Mouse (Mus musculus) heart, postnatal 0 days (tissue): ENCODE measurements around the gene Gm9821. TPM values are rescaled to one million over a fixed set of nuclear protein-coding genes. Genes with fewer than 3 reads are reported as not detected.

Experiments
- ATAC-seq: fragments of 200-750 bp; cut with Nextera tagmentation; 2 replicates; pipeline ENCODE4 v1.8.0; 2017; ENCODE audit warnings: low read depth, moderate number of reproducible peaks, moderate library complexity; ENCODE audit not compliant: insufficient read depth
- DNase-seq: peaks from one replicate; pipeline ENCODE4 v3.0.0-alpha.2; 2016; ENCODE audit warnings: low spot score
- H3K27ac ChIP-seq: fragments of 300-500 bp; sonication (generic); 2 replicates; pipeline ENCODE4 v1.5.1; 2014; ENCODE audit warnings: low read depth, mild to moderate bottlenecking
- H3K27me3 ChIP-seq: fragments of 300-500 bp; sonication (generic); 2 replicates; pipeline ENCODE4 v1.6.1; 2014; ENCODE audit warnings: low read length, mixed read lengths; ENCODE audit not compliant: control insufficient read depth, insufficient read depth
- H3K36me3 ChIP-seq: fragments of 300-500 bp; sonication (generic); replicated peaks from 2 replicates; pipeline ENCODE4 v1.6.1; 2014; ENCODE audit warnings: low read length, mixed read lengths; ENCODE audit not compliant: control insufficient read depth, insufficient read depth
- H3K4me1 ChIP-seq: fragments of 300-500 bp; sonication (generic); 2 replicates; pipeline ENCODE4 v1.6.1; 2014; ENCODE audit warnings: antibody characterized with exemption; ENCODE audit not compliant: control insufficient read depth, insufficient read depth
- H3K4me2 ChIP-seq: fragments of 300-500 bp; sonication (generic); 2 replicates; pipeline ENCODE4 v1.6.1; 2014; ENCODE audit warnings: low read depth, mild to moderate bottlenecking, low read length, moderate library complexity
- H3K4me3 ChIP-seq: fragments of 300-500 bp; sonication (generic); 2 replicates; pipeline ENCODE4 v1.5.1; 2014; ENCODE audit warnings: low read depth, low read length
- H3K9ac ChIP-seq: fragments of 300-500 bp; sonication (generic); replicated peaks from 2 replicates; pipeline ENCODE4 v1.6.1; 2014; ENCODE audit warnings: low read depth, low read length, mixed read lengths
- H3K9me3 ChIP-seq: fragments of 300-500 bp; sonication (generic); replicated peaks from 2 replicates; pipeline ENCODE4 v1.6.1; 2016; ENCODE audit warnings: low read length; ENCODE audit not compliant: control insufficient read depth
- CTCF ChIP-seq: IDR thresholded peaks from 2 replicates; pipeline ENCODE4 v1.5.1; 2016; ENCODE audit warnings: antibody characterized with exemption, control low read depth, low read depth
- EP300 ChIP-seq: IDR thresholded peaks from 2 replicates; pipeline ENCODE4 v1.6.1; 2016; ENCODE audit warnings: antibody characterized with exemption, low read depth
- WGBS: fragments of 180-500 bp; shearing (Covaris S2); extraction: QIAGEN DNeasy Blood & Tissue Kit; methylation state at CpG from one replicate; pipeline ENCODE4 v1.1.7; 2014; 5-methylcytosine and 5-hydroxymethylcytosine counted together
- polyA plus RNA-seq: library from polyadenylated mRNA; unstranded; fragments of >200 nt; fragmentation: Nextera tagmentation; extraction: Ambion mirVana; gene quantifications from 2 replicates; pipeline ENCODE4 v1.2.1, GENCODE M21; 2015
- total RNA-seq: library from RNA; depleted of rRNA; stranded (reverse); fragments of >200 nt; gene quantifications from 2 replicates; pipeline ENCODE4 v1.2.3, GENCODE M21; 2014; ENCODE audit warnings: low replicate concordance

Gene Gm9821
- total and polyA plus RNA-seq, 2 experiments from 2014 or later: 0.89 TPM; not detected in 1

DNA sequence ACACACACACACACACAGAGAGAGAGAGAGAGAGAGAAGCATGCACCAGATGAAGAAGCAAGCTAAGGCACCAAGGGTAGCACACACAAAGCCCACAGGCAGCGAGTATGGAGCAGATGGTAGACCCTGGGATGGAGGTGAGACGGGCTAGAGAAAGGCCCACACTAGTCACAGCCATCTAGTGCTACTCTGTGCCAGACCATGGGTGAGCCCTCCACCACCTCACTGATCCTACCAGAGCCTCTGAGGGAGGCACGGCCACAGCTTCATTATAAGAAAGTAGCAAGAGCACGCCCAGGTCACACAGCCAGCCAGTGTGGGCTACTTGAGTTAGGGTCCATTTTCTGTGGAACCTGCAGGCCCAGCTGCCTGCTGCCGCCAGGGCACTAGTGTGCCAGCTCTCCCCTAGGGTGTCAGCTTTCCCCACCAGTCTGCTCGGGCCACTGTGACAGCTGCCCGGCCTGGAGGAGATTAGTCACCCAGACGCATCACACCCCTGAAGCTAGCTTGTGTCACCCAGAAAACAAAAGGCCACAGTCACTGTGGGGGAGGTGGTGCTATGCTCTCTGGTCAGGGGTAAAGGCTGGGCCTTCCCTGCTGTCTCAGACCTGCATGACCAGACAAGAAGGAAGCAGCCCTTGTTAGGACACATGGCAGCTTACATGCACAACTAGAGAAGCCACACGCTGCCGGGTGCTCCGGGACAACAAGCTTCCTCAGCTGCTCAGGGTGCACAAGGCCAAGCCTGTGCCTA, 2.1 kb downstream of the Gm9821 start:
- peak overlapping the region; percentile 44; the same call in 1 of the 2 replicates for H3K9ac ChIP-seq
- TF ChIP-seq EP300 (no peak), CTCF (no peak)
- peaks cover 24% of the 10 kb centered on the region for H3K36me3 ChIP-seq
- peak overlapping the region; percentile 99 for H3K27ac ChIP-seq
- no peaks in the 10 kb centered on the region for H3K27me3 ChIP-seq
- no peaks in the 10 kb centered on the region for H3K9me3 ChIP-seq
- ATAC-seq (0 out of 2 replicates have a peak, but pooled peaks have one; percentile 3), DNase-seq (peak; percentile 49)
- H3K4me1 ChIP-seq: peaks cover 46% of the 10 kb centered on the region
- H3K4me3 ChIP-seq: peak overlapping the region; percentile 6; the same call in 1 of the 2 replicates
- peak overlapping the region; percentile 76 for H3K4me2 ChIP-seq
- 42% methylated on average over 11 of the region's 11 CpGs for WGBS

GRCm38 (mm10) chr2:91948151-91948509, 2.6 kb downstream of the Gm9821 start:
- Histone ChIP-seq H3K4me3 (peak overlapping the region; percentile 6; the same call in 1 of the 2 replicates), H3K4me2 (peak overlapping the region; percentile 76)

DNA sequence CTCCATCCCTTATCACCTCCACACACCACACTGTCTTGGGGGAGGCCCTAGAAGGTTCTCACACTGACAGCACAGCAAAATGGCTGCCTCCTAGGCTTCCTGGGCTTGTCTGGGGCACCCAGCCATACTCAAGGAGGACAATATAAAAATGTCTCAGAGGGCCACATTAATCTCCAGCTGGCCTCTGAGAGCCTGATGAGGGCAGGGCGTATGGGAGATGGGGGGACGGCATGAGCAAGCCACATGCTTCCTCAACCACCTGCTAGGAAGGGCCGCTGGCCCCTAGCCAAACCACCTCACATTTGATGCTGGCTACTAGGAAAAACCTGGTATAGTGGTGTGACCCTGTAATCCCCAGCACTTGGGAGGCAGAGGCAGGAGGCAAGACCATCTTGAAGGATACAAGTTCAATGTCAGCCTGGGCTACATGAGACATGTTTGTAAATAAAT, 3.3 kb downstream of the Gm9821 start:
- DNase-seq: no peak
- no peaks in the 10 kb centered on the region for H3K9me3 ChIP-seq
- H3K9ac ChIP-seq: peak overlapping the region; percentile 77
- peak overlapping the region; percentile 50 for H3K4me3 ChIP-seq
- H3K4me2 ChIP-seq: peak overlapping the region; percentile 76
- no peaks in the 10 kb centered on the region for H3K27me3 ChIP-seq
- no peak for ATAC-seq
- TF ChIP-seq CTCF (no peak), EP300 (no peak)
- H3K27ac ChIP-seq: peak overlapping the region; percentile 99
- peaks cover 53% of the 10 kb centered on the region for H3K4me1 ChIP-seq
- H3K36me3 ChIP-seq: peaks cover 14% of the 10 kb centered on the region; the same call in 1 of the 2 replicates
- 33% methylated on average over 3 of the region's 3 CpGs for WGBS

More at GRCm38 (mm10) chr2:91948151-91948509, 2.6 kb downstream of the Gm9821 start:
- Histone ChIP-seq H3K36me3 (peaks cover 18% of the 10 kb centered on the region), H3K9me3 (no peaks in the 10 kb centered on the region), H3K27ac (peak overlapping the region; percentile 99), H3K4me1 (peaks cover 46% of the 10 kb centered on the region), H3K9ac (peak overlapping the region; percentile 44; the same call in 1 of the 2 replicates), H3K27me3 (no peaks in the 10 kb centered on the region)
- no peak for DNase-seq
- no peak for TF ChIP-seq EP300
- no peak for TF ChIP-seq CTCF
- no peak for ATAC-seq
- WGBS: 54% methylated on average over 6 of the region's 6 CpGs

DNA sequence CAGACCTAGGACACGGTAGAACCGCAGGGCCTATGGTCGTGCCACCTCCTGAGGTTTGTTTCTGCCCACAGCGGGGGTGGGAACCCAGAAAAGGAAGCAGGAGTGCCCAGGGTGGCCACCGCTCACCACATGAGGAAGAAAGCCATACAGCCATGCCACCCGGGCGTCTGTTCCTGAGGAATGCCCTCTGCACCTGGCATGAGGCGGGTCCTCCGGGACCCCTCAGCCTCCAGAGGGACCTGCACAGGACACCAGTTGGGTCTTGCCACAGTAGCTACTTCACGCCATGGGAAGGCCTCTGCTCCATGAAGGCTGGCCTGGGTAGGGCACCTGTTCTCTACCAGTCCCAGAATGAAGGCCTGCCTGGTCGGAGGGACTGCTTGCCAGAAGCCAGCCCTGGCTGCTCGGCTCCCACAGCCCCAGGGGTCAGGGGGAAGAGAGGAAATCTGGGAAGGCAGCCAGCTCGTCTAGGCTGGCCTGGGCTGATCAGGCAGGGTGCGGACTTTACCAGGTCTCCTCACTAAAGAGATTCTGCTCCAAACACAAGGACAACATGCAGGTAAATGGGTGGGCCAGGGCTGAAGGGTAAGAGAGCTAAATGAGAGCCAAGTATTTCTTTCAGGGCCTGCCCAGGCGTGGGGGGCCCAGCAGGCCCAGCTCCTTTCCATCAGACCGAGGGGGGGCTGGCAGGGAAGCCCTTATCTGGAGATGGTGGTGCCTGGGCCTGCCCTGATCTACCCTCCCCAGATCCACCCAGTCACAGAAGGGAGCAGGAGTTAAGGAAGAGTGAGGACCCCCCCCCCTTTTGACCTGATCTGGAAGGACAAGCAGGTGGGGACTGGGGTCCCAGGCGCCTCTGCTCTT, 4.1 kb downstream of the Gm9821 start:
- DNase-seq: peak; percentile 73
- Histone ChIP-seq H3K27me3 (no peaks in the 10 kb centered on the region), H3K36me3 (peaks cover 12% of the 10 kb centered on the region; the same call in 1 of the 2 replicates), H3K9me3 (no peaks in the 10 kb centered on the region), H3K27ac (peak overlapping the region; percentile 99), H3K4me3 (peak overlapping the region; percentile 50), H3K9ac (peak overlapping the region; percentile 77), H3K4me1 (peaks cover 60% of the 10 kb centered on the region), H3K4me2 (peak overlapping the region; percentile 76)
- WGBS: 33% methylated on average over 16 of the region's 17 CpGs
- no peak for TF ChIP-seq EP300
- TF ChIP-seq CTCF: no peak
- ATAC-seq: peak; percentile 70
